Mouse (Mus musculus): Measurements from ENCODE around the gene Olfr839-ps1. TPM values are rescaled to one million over a fixed set of nuclear protein-coding genes. Genes with fewer than 3 reads are reported as not detected.

Olfr839-ps1 gene
- polyA plus RNA-seq (2015; fragmentation: Nextera tagmentation; extraction: Ambion mirVana): not detected in 2 replicates

DNA sequence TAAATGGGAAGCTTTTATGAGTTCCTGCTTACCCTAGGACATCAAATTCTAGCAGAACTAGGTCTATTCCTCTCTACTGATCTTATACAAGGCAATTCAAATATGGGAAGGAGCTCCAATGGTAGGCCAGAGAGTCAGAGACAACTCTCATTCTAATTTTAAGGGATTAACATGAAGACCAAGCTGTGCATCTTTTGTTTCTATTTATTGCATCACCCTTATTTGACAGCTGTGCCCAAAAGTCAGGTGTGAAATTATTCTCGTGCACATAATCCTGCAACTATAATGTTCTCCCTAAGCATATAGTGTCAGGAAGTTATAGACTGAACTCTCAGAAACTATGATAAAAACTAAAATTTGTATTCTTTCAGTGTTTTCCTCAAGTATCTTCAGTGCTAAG lies at the start of gene Olfr839-ps1:
TSS of gene Olfr839-ps1 (minus strand) at position 101 of the 400 bp plus-strand sequence.
- H3K4me2 ChIP-seq: no peak within 1 kb of the TSS
- H3K36me3 ChIP-seq: no peaks in the 10 kb centered on the region
- no peak within 1 kb of the TSS for H3K9ac ChIP-seq
- ATAC-seq (replicated peaks; ENCODE audit: low FRiP score): no peak
- no peak within 1 kb of the TSS for H3K27ac ChIP-seq
- WGBS: 71% methylated on average over 1 of the region's 1 CpGs
- H3K4me3 ChIP-seq (replicated peaks): no peak within 1 kb of the TSS
- H3K4me1 ChIP-seq: no peaks in the 10 kb centered on the region
- no peaks in the 10 kb centered on the region for H3K27me3 ChIP-seq
- no peaks in the 10 kb centered on the region for H3K9me3 ChIP-seq (replicated peaks)

GRCm38 (mm10) chr9:19136017-19136416 lies 41.1 kb downstream of the Olfr839-ps1 start, which contains the start of gene Olfr837:
Gene Olfr837, plus strand, starts transcription at chr9:19136317.
- Histone ChIP-seq H3K27ac (no peak within 1 kb of the TSS), H3K4me1 (no peaks in the 10 kb centered on the region), H3K9me3 (replicated peaks) (no peaks in the 10 kb centered on the region), H3K4me3 (replicated peaks) (no peak within 1 kb of the TSS), H3K27me3 (no peaks in the 10 kb centered on the region), H3K9ac (no peak within 1 kb of the TSS), H3K4me2 (no peak within 1 kb of the TSS), H3K36me3 (no peaks in the 10 kb centered on the region)
- 89% methylated on average over 1 of the region's 1 CpGs for WGBS
- no peak for ATAC-seq (replicated peaks; ENCODE audit: low FRiP score)

DNA sequence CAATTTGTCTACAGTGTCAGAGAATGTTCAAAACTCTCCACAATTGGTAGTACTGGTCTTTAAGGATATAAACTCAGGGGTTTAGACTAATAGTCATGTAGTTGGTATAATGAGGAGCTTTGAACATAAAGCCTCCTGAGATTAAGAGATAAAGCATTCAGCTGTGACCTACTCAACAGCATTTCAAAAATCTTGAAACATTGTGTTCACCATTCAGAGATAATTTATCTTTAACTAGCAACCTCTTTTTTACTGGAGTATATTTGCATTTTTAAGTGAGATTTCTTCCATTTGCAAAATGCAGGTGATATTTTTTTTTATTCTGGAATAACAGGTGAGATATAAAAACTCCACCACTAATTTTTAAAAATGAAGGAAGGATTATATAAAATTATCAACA lies 57.0 kb downstream of the Olfr839-ps1 start, which contains the start of gene Olfr836:
TSS of gene Olfr836 (plus strand) at position 301 of the 400 bp plus-strand sequence.
- H3K4me3 ChIP-seq (replicated peaks): no peak within 1 kb of the TSS
- H3K9me3 ChIP-seq (replicated peaks): no peaks in the 10 kb centered on the region
- H3K27ac ChIP-seq: no peak within 1 kb of the TSS
- H3K36me3 ChIP-seq: no peaks in the 10 kb centered on the region
- no peak for ATAC-seq (replicated peaks; ENCODE audit: low FRiP score)
- H3K4me2 ChIP-seq: no peak within 1 kb of the TSS
- no peak within 1 kb of the TSS for H3K9ac ChIP-seq
- no peaks in the 10 kb centered on the region for H3K27me3 ChIP-seq
- no peaks in the 10 kb centered on the region for H3K4me1 ChIP-seq

Other genes with a start within 250 kb of the Olfr839-ps1 start
- gene Olfr832, start 240.2 kb downstream of the Olfr839-ps1 start, polyA plus RNA-seq (2015; fragmentation: Nextera tagmentation; extraction: Ambion mirVana): not detected in 2 replicates
- not detected in 2 replicates for gene Olfr834, start 189.3 kb downstream of the Olfr839-ps1 start, polyA plus RNA-seq (2015; fragmentation: Nextera tagmentation; extraction: Ambion mirVana)
- not detected in 2 replicates for gene Olfr835, start 144.6 kb downstream of the Olfr839-ps1 start, polyA plus RNA-seq (2015; fragmentation: Nextera tagmentation; extraction: Ambion mirVana)
- not detected in 2 replicates for gene Olfr836, start 56.9 kb downstream of the Olfr839-ps1 start, polyA plus RNA-seq (2015; fragmentation: Nextera tagmentation; extraction: Ambion mirVana)
- not detected in 2 replicates for gene Olfr837, start 41.0 kb downstream of the Olfr839-ps1 start, polyA plus RNA-seq (2015; fragmentation: Nextera tagmentation; extraction: Ambion mirVana)
- not detected in 2 replicates for gene Olfr843, start 74.7 kb upstream of the Olfr839-ps1 start, polyA plus RNA-seq (2015; fragmentation: Nextera tagmentation; extraction: Ambion mirVana)
- not detected in 2 replicates for gene Olfr844, start 139.0 kb upstream of the Olfr839-ps1 start, polyA plus RNA-seq (2015; fragmentation: Nextera tagmentation; extraction: Ambion mirVana)
- not detected in 2 replicates for gene Olfr845, start 159.1 kb upstream of the Olfr839-ps1 start, polyA plus RNA-seq (2015; fragmentation: Nextera tagmentation; extraction: Ambion mirVana)
- gene Olfr846, start 186.7 kb upstream of the Olfr839-ps1 start, polyA plus RNA-seq (2015; fragmentation: Nextera tagmentation; extraction: Ambion mirVana): not detected in 2 replicates
- not detected in 2 replicates for gene Olfr847, start 201.4 kb upstream of the Olfr839-ps1 start, polyA plus RNA-seq (2015; fragmentation: Nextera tagmentation; extraction: Ambion mirVana)